Mouse (Mus musculus) C2C12 (cell line): ENCODE measurements around the gene Rfwd3. TPM values are rescaled to one million over a fixed set of nuclear protein-coding genes. Genes with fewer than 3 reads are reported as not detected.
"Not testable (repeated sequence)": the region's sequence is repeated elsewhere in the genome, so short reads cannot be mapped to it uniquely, and the experiment has no call there.

ENCODE experiments used
- H3K27me3 ChIP-seq: one replicate; pipeline ENCODE4 v1.6.1; 2011; ENCODE audit not compliant: control insufficient read depth, insufficient read depth, insufficient read length
- H3K36me3 ChIP-seq: one replicate; pipeline ENCODE4 v1.6.1; 2011; ENCODE audit not compliant: control insufficient read depth, insufficient read depth
- H3K4me3 ChIP-seq: one replicate; pipeline ENCODE4 v1.5.1; 2011; ENCODE audit warnings: mild to moderate bottlenecking, control low read depth; ENCODE audit not compliant: poor library complexity, insufficient read depth, severe bottlenecking
- H3K79me2 ChIP-seq: one replicate; pipeline ENCODE4 v1.6.1; 2011; ENCODE audit not compliant: control insufficient read depth, insufficient read depth
- H3K79me3 ChIP-seq: one replicate; pipeline ENCODE4 v1.6.1; 2011; ENCODE audit warnings: low read depth, control low read depth
- H3ac ChIP-seq: one replicate; pipeline ENCODE3; 2011; ENCODE audit warnings: low read depth; ENCODE audit not compliant: control insufficient read depth, insufficient read length
- CEBPB ChIP-seq: IDR thresholded peaks from one replicate; pipeline ENCODE4 v1.6.1; 2011; ENCODE audit warnings: low read depth, mild to moderate bottlenecking, control low read depth, moderate library complexity
- CTCF ChIP-seq: IDR thresholded peaks from one replicate; pipeline ENCODE4 v1.5.1; 2011; ENCODE audit not compliant: control insufficient read depth, insufficient read depth, insufficient read length
- FOSL1 ChIP-seq: IDR thresholded peaks from one replicate; pipeline ENCODE4 v1.8.0; 2011; ENCODE audit warnings: mild to moderate bottlenecking, low read length; ENCODE audit not compliant: poor library complexity, insufficient read depth, severe bottlenecking
- MAX ChIP-seq: IDR thresholded peaks from one replicate; pipeline ENCODE4 v1.6.1; 2011; ENCODE audit warnings: mild to moderate bottlenecking, control low read depth
- MYOD1 ChIP-seq: IDR thresholded peaks from one replicate; pipeline ENCODE4 v1.6.1; 2011; ENCODE audit warnings: low read depth; ENCODE audit not compliant: control insufficient read depth, insufficient read length
- MYOG ChIP-seq: IDR thresholded peaks from one replicate; pipeline ENCODE4 v1.6.1; 2011; ENCODE audit not compliant: control insufficient read depth, insufficient read length; ENCODE audit errors: extremely low read depth
- USF1 ChIP-seq: IDR thresholded peaks from one replicate; pipeline ENCODE4 v1.6.1; 2011; ENCODE audit warnings: low read depth, mild to moderate bottlenecking, control low read depth, moderate library complexity
- polyA plus RNA-seq: library from polyadenylated mRNA; unstranded; fragments of >200 nt; fragmentation: generic; extraction: Trizol; gene quantifications from one replicate; pipeline ENCODE4 v1.2.1, GENCODE M21; 2012; ENCODE audit warnings: missing spikeins

The Rfwd3 gene
- polyA plus RNA-seq, 1 experiment: 28.8 TPM

- TF ChIP-seq CTCF (no peak), FOSL1 (no peak), MYOG (no peak), MYOD1 (no peak), MAX (no peak)
- Histone ChIP-seq H3K4me3 (no peak overlapping the region), H3K27me3 (no peaks in the 10 kb centered on the region), H3ac (no peak overlapping the region), H3K36me3 (no peaks in the 10 kb centered on the region), H3K79me3 (peaks cover 70% of the 10 kb centered on the region), H3K79me2 (peaks cover 100% of the 10 kb centered on the region)
These were observed 47.4 kb downstream of the Rfwd3 start for GRCm38 (mm10) chr8:111252487-111253112.

GRCm38 (mm10) chr8:111250111-111250510, 49.9 kb downstream of the Rfwd3 start:
- Histone ChIP-seq H3ac (no peak overlapping the region), H3K27me3 (no peaks in the 10 kb centered on the region), H3K36me3 (no peaks in the 10 kb centered on the region), H3K4me3 (no peak overlapping the region), H3K79me3 (peaks cover 53% of the 10 kb centered on the region), H3K79me2 (peaks cover 100% of the 10 kb centered on the region)
- no peak for TF ChIP-seq FOSL1
- no peak for TF ChIP-seq USF1
- TF ChIP-seq MYOD1: no peak
- no peak for TF ChIP-seq CEBPB
- TF ChIP-seq MYOG: no peak
- TF ChIP-seq CTCF: no peak
- no peak for TF ChIP-seq MAX

DNA sequence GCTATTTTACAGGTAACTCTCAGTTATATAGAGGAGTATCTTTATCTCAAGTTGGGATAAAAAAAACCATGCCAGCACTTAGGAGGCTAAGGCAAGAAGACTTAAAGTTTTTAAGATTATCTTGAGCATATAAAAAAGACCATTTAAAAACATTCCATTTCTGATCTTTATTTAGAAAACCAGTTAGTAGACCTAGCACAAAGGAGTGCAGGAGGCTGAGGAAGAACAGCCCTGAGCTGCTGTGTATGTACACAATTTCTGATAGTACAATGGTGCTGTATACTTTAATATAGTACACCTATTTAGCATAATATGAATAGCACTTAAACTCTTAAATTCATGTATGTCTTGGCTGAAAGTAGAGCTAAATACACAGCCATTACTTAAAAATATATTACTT, 51.9 kb downstream of the Rfwd3 start:
- peaks cover 58% of the 10 kb centered on the region for H3K79me3 ChIP-seq
- no peak overlapping the region for H3K4me3 ChIP-seq
- peaks cover 100% of the 10 kb centered on the region for H3K79me2 ChIP-seq
- no peaks in the 10 kb centered on the region for H3K27me3 ChIP-seq
- TF ChIP-seq CTCF (no peak), MYOD1 (no peak), USF1 (no peak)
- H3ac ChIP-seq: no peak overlapping the region
- H3K36me3 ChIP-seq: no peaks in the 10 kb centered on the region

- not testable (repeated sequence) for H3K4me3 ChIP-seq, H3K36me3 ChIP-seq, H3K27me3 ChIP-seq, H3ac ChIP-seq
- Histone ChIP-seq H3K79me2 (peaks cover 100% of the 10 kb centered on the region), H3K79me3 (peaks cover 58% of the 10 kb centered on the region)
These were observed 53.2 kb downstream of the Rfwd3 start for GRCm38 (mm10) chr8:111246864-111247263.

- TF ChIP-seq MAX (no peak), MYOG (no peak), MYOD1 (no peak), CTCF (no peak), USF1 (no peak), FOSL1 (no peak), CEBPB (no peak)
- Histone ChIP-seq H3K4me3 (no peak overlapping the region), H3K27me3 (no peaks in the 10 kb centered on the region), H3K79me2 (peaks cover 100% of the 10 kb centered on the region), H3K79me3 (peaks cover 60% of the 10 kb centered on the region), H3K36me3 (no peaks in the 10 kb centered on the region), H3ac (no peak overlapping the region)
These were observed 53.7 kb downstream of the Rfwd3 start for GRCm38 (mm10) chr8:111246287-111246830.

GRCm38 (mm10) chr8:111237301-111237700, 62.7 kb downstream of the Rfwd3 start:
- no peaks in the 10 kb centered on the region for H3K27me3 ChIP-seq
- H3K36me3 ChIP-seq: no peaks in the 10 kb centered on the region
- H3ac ChIP-seq: no peak overlapping the region
- H3K79me2 ChIP-seq: peaks cover 95% of the 10 kb centered on the region
- H3K4me3 ChIP-seq: no peak overlapping the region
- peaks cover 55% of the 10 kb centered on the region for H3K79me3 ChIP-seq
- TF ChIP-seq MYOD1 (no peak), CTCF (no peak), CEBPB (no peak), FOSL1 (no peak), MAX (no peak)
